Comparison of ENCODE assay signal across 15 mouse cellular contexts in genomic region chr13:102548252-102548651, GRCm38 (mm10).
"Had no signal": no experiment of that assay in that cellular context is flagged by ENCODE, and none has a peak within 500 bp of the region (broad histone marks: within the 10 kb centered on the region; RNA-seq: fewer than 3 reads in every experiment).

No protein-coding gene starts in this region.

- DNase-seq: kidney, postnatal 10 days; kidney, postnatal 4 days; left cerebral cortex, postnatal 4 days; lung, adult 2 months; lung, postnatal 36 days; right cerebral cortex, adult 18-20 months; right cerebral cortex, postnatal 25 days; thymus, postnatal 4 days had no signal

- H3K36me3 ChIP-seq: limb, embryonic 13.5 days; midbrain, embryonic 10.5 days; midbrain, embryonic 15.5 days had no signal

- H3K9ac ChIP-seq: limb, embryonic 13.5 days; liver, embryonic 14.5 days; midbrain, embryonic 15.5 days had no signal

- H3K27ac ChIP-seq: layer of hippocampus, adult 2 months; limb, embryonic 13.5 days; liver, embryonic 14.5 days; midbrain, embryonic 10.5 days; midbrain, embryonic 15.5 days; stomach, postnatal 0 days had no signal

- H3K4me2 ChIP-seq: limb, embryonic 13.5 days; midbrain, embryonic 15.5 days had no signal

- H3K4me3 ChIP-seq: layer of hippocampus, adult 2 months; limb, embryonic 13.5 days; midbrain, embryonic 10.5 days; midbrain, embryonic 15.5 days had no signal

- ATAC-seq: lung, postnatal 0 days; midbrain, embryonic 15.5 days had no signal

- H3K9me3 ChIP-seq: limb, embryonic 13.5 days; midbrain, embryonic 10.5 days; midbrain, embryonic 15.5 days had no signal

- H3K27me3 ChIP-seq: midbrain, embryonic 15.5 days had no signal
